Mouse (Mus musculus): ENCODE data around the gene 2300002M23Rik. TPM values are rescaled to one million over a fixed set of nuclear protein-coding genes. Genes with fewer than 3 reads are reported as not detected.

Gene 2300002M23Rik
- total RNA-seq, 1 experiment from 2014 or later: not detected

GRCm38 (mm10) chr17:35554761-35555397, 12.4 kb upstream of the 2300002M23Rik start:
- no peak for ATAC-seq (replicated peaks; ENCODE audit: low read depth, poor library complexity, severe bottlenecking)

- no peak for ATAC-seq (replicated peaks; ENCODE audit: low read depth, poor library complexity, severe bottlenecking)
Measured at GRCm38 (mm10) chr17:35556186-35556765, 11.0 kb upstream of the 2300002M23Rik start.

- peak; percentile 92 for ATAC-seq (replicated peaks; ENCODE audit: low read depth, poor library complexity, severe bottlenecking)
Measured at GRCm38 (mm10) chr17:35556812-35557211, 10.4 kb upstream of the 2300002M23Rik start.

- ATAC-seq (replicated peaks; ENCODE audit: low read depth, poor library complexity, severe bottlenecking): no peak
Measured at GRCm38 (mm10) chr17:35557351-35557750, 9.9 kb upstream of the 2300002M23Rik start.

- no peak for ATAC-seq (replicated peaks; ENCODE audit: low read depth, poor library complexity, severe bottlenecking)
Measured at GRCm38 (mm10) chr17:35558216-35558615, 9.0 kb upstream of the 2300002M23Rik start.

GRCm38 (mm10) chr17:35567767-35568166, 517 bp downstream of the 2300002M23Rik start:
- no peak for ATAC-seq (replicated peaks; ENCODE audit: low read depth, poor library complexity, severe bottlenecking)

- peak; percentile 56; the same call in 1 of the 2 replicates for ATAC-seq (replicated peaks; ENCODE audit: low read depth, poor library complexity, severe bottlenecking)
Measured at GRCm38 (mm10) chr17:35569091-35569944, 2.1 kb downstream of the 2300002M23Rik start.

GRCm38 (mm10) chr17:35570836-35571235, 3.6 kb downstream of the 2300002M23Rik start:
- no peak for ATAC-seq (replicated peaks; ENCODE audit: low read depth, poor library complexity, severe bottlenecking)

GRCm38 (mm10) chr17:35571477-35571876, 4.2 kb downstream of the 2300002M23Rik start:
- ATAC-seq (replicated peaks; ENCODE audit: low read depth, poor library complexity, severe bottlenecking): no peak

GRCm38 (mm10) chr17:35578211-35578610, 11.0 kb downstream of the 2300002M23Rik start:
- ATAC-seq (replicated peaks; ENCODE audit: low read depth, poor library complexity, severe bottlenecking): peak; percentile 91

- ATAC-seq (replicated peaks; ENCODE audit: low read depth, poor library complexity, severe bottlenecking): no peak
Measured at GRCm38 (mm10) chr17:35582900-35583299, 15.7 kb downstream of the 2300002M23Rik start.

- ATAC-seq (replicated peaks; ENCODE audit: low read depth, poor library complexity, severe bottlenecking): peak; percentile 84
Measured at GRCm38 (mm10) chr17:35584330-35584937, 17.2 kb downstream of the 2300002M23Rik start.

- ATAC-seq (replicated peaks; ENCODE audit: low read depth, poor library complexity, severe bottlenecking): no peak
Measured at GRCm38 (mm10) chr17:35587291-35587690, 20.0 kb downstream of the 2300002M23Rik start.

- no peak for ATAC-seq (replicated peaks; ENCODE audit: low read depth, poor library complexity, severe bottlenecking)
Measured at GRCm38 (mm10) chr17:35588387-35588786, 21.1 kb downstream of the 2300002M23Rik start.

- ATAC-seq (replicated peaks; ENCODE audit: low read depth, poor library complexity, severe bottlenecking): peak; percentile 84
Measured at GRCm38 (mm10) chr17:35590410-35591218, 23.4 kb downstream of the 2300002M23Rik start.

GRCm38 (mm10) chr17:35591219-35591578, 23.9 kb downstream of the 2300002M23Rik start:
- ATAC-seq (replicated peaks; ENCODE audit: low read depth, poor library complexity, severe bottlenecking): no peak

- ATAC-seq (replicated peaks; ENCODE audit: low read depth, poor library complexity, severe bottlenecking): no peak
Measured at GRCm38 (mm10) chr17:35591731-35592130, 24.5 kb downstream of the 2300002M23Rik start.

GRCm38 (mm10) chr17:35592131-35592530, 24.9 kb downstream of the 2300002M23Rik start:
- ATAC-seq (replicated peaks; ENCODE audit: low read depth, poor library complexity, severe bottlenecking): no peak

GRCm38 (mm10) chr17:35593786-35594185, 26.5 kb downstream of the 2300002M23Rik start:
- no peak for ATAC-seq (replicated peaks; ENCODE audit: low read depth, poor library complexity, severe bottlenecking)

GRCm38 (mm10) chr17:35594456-35594855, 27.2 kb downstream of the 2300002M23Rik start:
- ATAC-seq (replicated peaks; ENCODE audit: low read depth, poor library complexity, severe bottlenecking): no peak

Data from common myeloid progenitor, adult 5-6 weeks (primary cell).